Mouse (Mus musculus) olfactory bulb, adult 2 months (tissue): ENCODE measurements around the gene 4930451I11Rik. TPM values are rescaled to one million over a fixed set of nuclear protein-coding genes. Genes with fewer than 3 reads are reported as not detected.

Experiments
- H3K27ac ChIP-seq: fragments of 200-500 bp; 2 replicates; pipeline ENCODE4 v1.5.1; 2012; ENCODE audit warnings: low read depth, low read length; ENCODE audit not compliant: insufficient read depth
- H3K4me1 ChIP-seq: fragments of 200-500 bp; 2 replicates; pipeline ENCODE4 v1.6.1; 2012; ENCODE audit warnings: low read length; ENCODE audit not compliant: control insufficient read depth, insufficient read depth
- H3K4me3 ChIP-seq: fragments of 200-500 bp; 2 replicates; pipeline ENCODE4 v1.5.1; 2012; ENCODE audit warnings: mild to moderate bottlenecking, low read depth, low read length, moderate library complexity; ENCODE audit not compliant: insufficient read depth
- CTCF ChIP-seq: fragments of 200-500 bp; IDR thresholded peaks from 2 replicates; pipeline ENCODE4 v1.5.1; 2012; ENCODE audit warnings: low read depth, mild to moderate bottlenecking, low read length, moderate library complexity; ENCODE audit not compliant: insufficient read depth
- POLR2A ChIP-seq: fragments of 200-500 bp; IDR thresholded peaks from 2 replicates; pipeline ENCODE4 v1.6.1; 2012; ENCODE audit warnings: mild to moderate bottlenecking, low read depth, low read length, moderate library complexity; ENCODE audit not compliant: insufficient read depth
- WGBS: fragments of 180-500 bp; shearing (Covaris S2); methylation state at CpG from one replicate; pipeline ENCODE4 v1.1.7; 2018; 5-methylcytosine and 5-hydroxymethylcytosine counted together
- polyA plus RNA-seq: library from polyadenylated mRNA; stranded (reverse); fragments of >200 nt; gene quantifications from 2 replicates; pipeline ENCODE4 v1.2.4, GENCODE M21; 2012; ENCODE audit warnings: low replicate concordance; ENCODE audit not compliant: missing spikeins, insufficient read depth, insufficient read length

The 4930451I11Rik gene
- polyA plus RNA-seq, 1 experiment = not detected

- TF ChIP-seq CTCF = no peak
- TF ChIP-seq POLR2A = no peak
- H3K27ac ChIP-seq = peak overlapping the region; percentile 31; the same call in 1 of the 2 replicates
- H3K4me1 ChIP-seq = peaks cover 24% of the 10 kb centered on the region
- H3K4me3 ChIP-seq = peak overlapping the region; percentile 68
- 2% methylated on average over 73 of the region's 74 CpGs for WGBS
These were observed 16.3 kb upstream of the 4930451I11Rik start for GRCm38 (mm10) chr7:126847421-126848398.

- Histone ChIP-seq H3K4me1 (peaks cover 24% of the 10 kb centered on the region), H3K4me3 (peak within 1 kb of the TSS; percentile 68), H3K27ac (peak within 1 kb of the TSS; percentile 31; the same call in 1 of the 2 replicates)
- no peak for TF ChIP-seq POLR2A
- no peak for TF ChIP-seq CTCF
- 50% methylated on average over 4 of the region's 4 CpGs for WGBS
These were observed 15.6 kb upstream of the 4930451I11Rik start, which contains the start of gene Doc2a for GRCm38 (mm10) chr7:126847116-126847420. Gene Doc2a, plus strand, starts transcription at chr7:126847416.

- TF ChIP-seq CTCF = no peak
- TF ChIP-seq POLR2A = no peak
- Histone ChIP-seq H3K27ac (no peak overlapping the region), H3K4me3 (no peak overlapping the region), H3K4me1 (peaks cover 24% of the 10 kb centered on the region)
- WGBS = 42% methylated on average over 2 of the region's 2 CpGs
These were observed 14.1 kb upstream of the 4930451I11Rik start for GRCm38 (mm10) chr7:126845516-126845915.

GRCm38 (mm10) chr7:126843276-126843675 lies 11.8 kb upstream of the 4930451I11Rik start:
- no peak for TF ChIP-seq POLR2A
- TF ChIP-seq CTCF = no peak
- Histone ChIP-seq H3K27ac (peak overlapping the region; percentile 6), H3K4me1 (peaks cover 15% of the 10 kb centered on the region), H3K4me3 (no peak overlapping the region)
- 58% methylated on average over 9 of the region's 9 CpGs for WGBS

GRCm38 (mm10) chr7:126833294-126833693 lies 1.9 kb upstream of the 4930451I11Rik start:
- H3K4me3 ChIP-seq = no peak overlapping the region
- TF ChIP-seq CTCF (no peak), POLR2A (no peak)
- WGBS = 100% methylated on average over 1 of the region's 1 CpGs

GRCm38 (mm10) chr7:126832036-126832598 lies 678 bp upstream of the 4930451I11Rik start:
- 2% methylated on average over 21 of the region's 21 CpGs for WGBS
- H3K4me1 ChIP-seq = peaks cover 8% of the 10 kb centered on the region
- no peak overlapping the region for H3K27ac ChIP-seq
- TF ChIP-seq POLR2A = no peak
- peak; percentile 68 for TF ChIP-seq CTCF
- peak overlapping the region; percentile 16 for H3K4me3 ChIP-seq

More at GRCm38 (mm10) chr7:126833294-126833693, 1.9 kb upstream of the 4930451I11Rik start:
- peaks cover 8% of the 10 kb centered on the region for H3K4me1 ChIP-seq
- H3K27ac ChIP-seq = no peak overlapping the region

- TF ChIP-seq POLR2A (no peak), CTCF (no peak)
- WGBS = 69% methylated on average over 5 of the region's 5 CpGs
- Histone ChIP-seq H3K27ac (no peak overlapping the region), H3K4me3 (no peak overlapping the region), H3K4me1 (peaks cover 28% of the 10 kb centered on the region)
These were observed 5.5 kb downstream of the 4930451I11Rik start for GRCm38 (mm10) chr7:126825952-126826351.

- H3K27ac ChIP-seq = no peak overlapping the region
- 45% methylated on average over 8 of the region's 8 CpGs for WGBS
- H3K4me1 ChIP-seq = peaks cover 28% of the 10 kb centered on the region
- H3K4me3 ChIP-seq = no peak overlapping the region
- TF ChIP-seq POLR2A = no peak
- TF ChIP-seq CTCF = no peak
These were observed 6.0 kb downstream of the 4930451I11Rik start for GRCm38 (mm10) chr7:126825403-126825802.

- Histone ChIP-seq H3K4me1 (peaks cover 28% of the 10 kb centered on the region), H3K27ac (no peak overlapping the region), H3K4me3 (peak overlapping the region; percentile 87)
- 9% methylated on average over 10 of the region's 10 CpGs for WGBS
- TF ChIP-seq POLR2A (no peak), CTCF (no peak)
These were observed 7.5 kb downstream of the 4930451I11Rik start for GRCm38 (mm10) chr7:126823940-126824339.
